Mouse (Mus musculus) urinary bladder, adult 2 months (tissue): ENCODE data around the gene Gcc2. TPM values are rescaled to one million over a fixed set of nuclear protein-coding genes. Genes with fewer than 3 reads are reported as not detected.
"Not testable (repeated sequence)": the region's sequence is repeated elsewhere in the genome, so short reads cannot be mapped to it uniquely, and the experiment has no call there.

Experiments
- DNase-seq: peaks from one replicate; pipeline ENCODE4 v3.0.0; 2022; ENCODE audit warnings: low spot score
- polyA plus RNA-seq: library from polyadenylated mRNA; depleted of rRNA; stranded (reverse); fragments of >200 nt; gene quantifications from 2 replicates; pipeline ENCODE4 v1.2.3, GENCODE M21; 2012

The Gcc2 gene
- polyA plus RNA-seq, 1 experiment, result 32.4 TPM

- DNase-seq, result peak; percentile 99
These were observed 23.3 kb upstream of the Gcc2 start for GRCm38 (mm10) chr10:58231779-58232640.

GRCm38 (mm10) chr10:58232641-58232969 is 22.7 kb upstream of the Gcc2 start, which contains the start of gene Duxf3:
Duxf3 (minus strand) TSS chr10:58232675.
- peak; percentile 56 for DNase-seq

GRCm38 (mm10) chr10:58233054-58233739 is 22.1 kb upstream of the Gcc2 start:
- DNase-seq, result peak; percentile 58

GRCm38 (mm10) chr10:58233740-58234121 is 21.6 kb upstream of the Gcc2 start:
- DNase-seq, result not testable (repeated sequence)

- peak; percentile 55 for DNase-seq
These were observed 20.3 kb upstream of the Gcc2 start for GRCm38 (mm10) chr10:58234985-58235384.

GRCm38 (mm10) chr10:58236613-58237012 is 18.7 kb upstream of the Gcc2 start, which contains the start of gene Gm4981:
Gm4981 (minus strand) TSS chr10:58236701.
- DNase-seq, result no peak

GRCm38 (mm10) chr10:58238984-58239740 is 16.1 kb upstream of the Gcc2 start:
- DNase-seq, result peak; percentile 86

- DNase-seq, result no peak
These were observed 5.8 kb upstream of the Gcc2 start for GRCm38 (mm10) chr10:58249535-58249934.

- no peak for DNase-seq
These were observed 592 bp upstream of the Gcc2 start for GRCm38 (mm10) chr10:58254635-58255175.

- no peak for DNase-seq
These were observed 657 bp downstream of the Gcc2 start for GRCm38 (mm10) chr10:58255954-58256353.

- no peak for DNase-seq
These were observed 3.2 kb downstream of the Gcc2 start for GRCm38 (mm10) chr10:58258466-58258865.

- DNase-seq, result no peak
These were observed 26.9 kb downstream of the Gcc2 start for GRCm38 (mm10) chr10:58282238-58282637.

- no peak for DNase-seq
These were observed 35.4 kb downstream of the Gcc2 start for GRCm38 (mm10) chr10:58290742-58291141.

- no peak for DNase-seq
These were observed 38.9 kb downstream of the Gcc2 start for GRCm38 (mm10) chr10:58294246-58294645.

- DNase-seq, result no peak
These were observed 40.3 kb downstream of the Gcc2 start for GRCm38 (mm10) chr10:58295605-58296004.

- DNase-seq, result no peak
These were observed 49.7 kb downstream of the Gcc2 start for GRCm38 (mm10) chr10:58304996-58305395.

- no peak for DNase-seq
These were observed 51.6 kb downstream of the Gcc2 start for GRCm38 (mm10) chr10:58306897-58307296.

GRCm38 (mm10) chr10:58310791-58311190 is 55.5 kb downstream of the Gcc2 start:
- no peak for DNase-seq

- DNase-seq, result no peak
These were observed 57.6 kb downstream of the Gcc2 start for GRCm38 (mm10) chr10:58312887-58313286.

- DNase-seq, result no peak
These were observed 65.6 kb downstream of the Gcc2 start for GRCm38 (mm10) chr10:58320881-58321280.

- no peak for DNase-seq
These were observed 67.2 kb downstream of the Gcc2 start for GRCm38 (mm10) chr10:58322361-58323027.
